Mouse (Mus musculus) frontal cortex, postnatal 10 days (tissue): ENCODE results near the gene Tspan18.

Experiments
- DNase-seq, 2 experiments: peaks; one replicate each; pipeline ENCODE4 v3.0.0; 2022; ENCODE audit warnings: low spot score in 2 of 2, mixed read lengths in 1 of 2

Tspan18 gene

DNA sequence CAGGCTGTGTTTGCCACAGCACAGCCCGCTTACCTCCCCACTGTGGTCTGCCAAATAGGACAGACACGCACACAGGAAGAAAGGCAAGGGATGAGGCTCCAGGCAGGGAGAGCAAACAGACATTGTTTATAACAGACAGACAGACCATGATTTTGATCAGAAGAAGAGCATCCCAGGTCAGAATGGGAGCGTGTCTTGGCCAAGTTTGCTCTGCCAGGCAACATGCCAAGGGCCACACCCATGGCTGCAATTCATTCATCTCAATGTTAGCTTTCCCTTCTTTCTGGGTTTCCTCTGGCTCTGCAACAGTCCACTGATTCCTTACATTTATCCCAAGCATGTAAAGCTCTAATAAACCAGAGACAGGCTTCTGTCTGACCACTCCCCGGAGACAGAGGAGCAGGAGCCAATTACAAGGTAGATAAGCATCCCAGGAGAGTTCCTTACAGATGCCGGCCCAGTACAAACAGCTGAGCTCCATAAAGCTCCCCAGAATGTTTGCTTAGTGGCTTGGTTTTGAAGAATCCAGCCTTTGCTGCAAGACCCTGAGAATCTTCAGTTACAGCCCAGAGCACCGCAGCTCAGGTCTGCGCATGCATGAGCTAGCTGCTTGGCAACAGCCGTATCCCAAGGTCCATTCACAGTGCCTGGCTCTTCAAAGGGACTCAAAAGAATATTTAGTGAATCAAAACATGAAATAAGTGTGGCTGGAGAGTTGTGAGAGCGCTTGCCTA, 5.2 kb upstream of the Tspan18 start:
- no peak for DNase-seq

DNA sequence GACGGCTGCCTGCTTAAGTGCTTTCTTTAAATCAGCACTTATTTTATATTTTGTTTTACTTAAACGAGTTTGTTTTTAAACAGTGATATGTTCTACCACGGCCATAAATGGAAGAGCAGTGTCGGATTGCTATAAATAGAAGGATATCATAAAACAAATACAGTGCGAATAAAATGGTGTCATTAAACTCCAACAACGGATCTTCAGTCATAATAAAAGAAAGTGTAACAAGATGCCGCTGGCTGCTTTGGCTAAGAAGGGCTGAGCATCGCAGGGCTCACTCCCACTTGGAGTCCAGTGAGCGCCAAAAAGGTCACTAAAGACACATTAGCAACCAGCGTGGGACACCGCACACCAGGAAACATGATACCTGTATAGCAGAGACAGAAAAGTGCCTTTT, 1.7 kb upstream of the Tspan18 start:
- no peak for DNase-seq

DNA sequence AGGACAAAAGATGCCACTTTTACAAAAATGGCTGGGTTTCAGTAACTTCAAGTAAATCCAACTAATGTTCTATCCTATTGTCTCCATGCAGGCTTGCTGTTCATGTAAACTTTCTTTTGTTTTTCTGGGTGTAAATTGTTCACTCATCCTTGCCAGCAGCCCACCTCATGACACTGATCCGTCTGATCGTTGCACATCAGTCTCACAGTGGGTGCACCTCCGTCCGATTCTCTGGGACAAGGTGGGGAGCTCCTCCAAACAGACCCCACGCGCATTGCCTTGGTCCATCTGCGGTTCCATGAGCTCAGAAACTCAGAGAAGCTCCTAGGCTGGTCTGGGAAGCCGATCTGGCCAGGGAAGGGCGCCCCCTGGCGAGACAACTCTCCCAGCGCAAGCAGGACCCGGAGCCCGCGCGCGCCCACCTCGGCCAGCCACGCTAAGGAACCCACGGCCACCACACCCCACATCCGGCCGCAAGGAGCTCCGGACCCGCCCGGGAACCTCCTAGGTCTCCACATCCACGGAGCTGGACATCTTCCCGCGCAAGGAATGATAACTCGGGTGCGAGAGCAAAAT, 976 bp downstream of the Tspan18 start:
- DNase-seq: peak; percentile 42 to 79

DNA sequence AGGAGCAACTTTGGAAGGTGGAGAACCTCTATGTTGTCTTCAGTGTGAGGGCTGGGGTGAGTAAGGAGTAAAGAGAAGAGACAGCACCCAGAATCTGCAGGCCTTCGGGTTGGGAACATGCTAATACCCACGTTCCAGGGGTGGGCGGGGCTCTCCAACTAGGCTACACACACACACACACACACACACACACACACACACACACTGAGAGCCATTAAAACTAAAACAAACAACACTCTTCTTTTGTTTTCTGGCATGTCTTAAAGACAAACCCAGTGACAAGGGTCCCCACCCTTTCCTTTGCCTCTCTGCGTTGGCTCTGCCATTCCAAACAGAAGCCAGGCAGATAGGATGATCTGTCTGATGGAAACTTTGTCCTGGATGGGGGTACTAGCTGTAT, 2.0 kb downstream of the Tspan18 start:
- no peak for DNase-seq

DNA sequence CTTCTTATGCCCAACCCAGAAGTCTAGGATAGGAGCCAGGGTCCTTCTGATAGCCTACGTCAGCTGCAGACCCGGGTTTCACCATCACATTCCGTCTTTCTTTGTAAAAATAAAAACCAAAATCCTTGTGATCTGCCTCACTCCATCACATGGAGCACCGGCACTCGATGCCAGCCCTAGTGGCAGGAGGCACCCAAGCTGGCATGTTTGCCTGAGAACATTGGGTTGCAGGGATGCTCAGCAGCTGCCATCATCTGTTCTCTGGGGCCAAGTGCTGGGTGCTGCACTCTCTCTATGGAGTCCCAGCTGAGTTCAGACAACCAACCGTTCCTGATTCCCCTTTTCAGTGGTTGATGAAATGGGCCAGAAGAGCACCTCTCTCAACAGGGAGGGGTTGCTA, 3.2 kb downstream of the Tspan18 start:
- DNase-seq: no peak

DNA sequence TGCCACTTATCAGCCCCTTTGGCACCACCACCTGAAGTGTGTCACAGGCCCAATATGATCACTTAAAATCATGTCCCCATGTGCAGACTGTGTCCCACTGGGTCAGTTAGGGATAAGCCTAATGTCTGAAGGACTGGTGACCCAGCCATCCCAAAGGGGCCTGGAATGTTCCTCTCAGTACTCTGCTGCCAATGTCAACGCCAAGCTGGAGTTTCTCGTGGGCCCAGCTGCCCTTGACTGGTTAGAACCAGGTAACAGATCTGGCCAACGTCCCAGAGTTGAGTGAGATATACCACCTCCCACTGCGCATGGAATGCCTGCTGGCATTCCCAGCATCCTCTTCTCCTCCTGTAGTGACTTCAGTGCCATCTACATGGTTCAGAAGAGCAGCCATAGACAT, 5.2 kb downstream of the Tspan18 start:
- no peak for DNase-seq

DNA sequence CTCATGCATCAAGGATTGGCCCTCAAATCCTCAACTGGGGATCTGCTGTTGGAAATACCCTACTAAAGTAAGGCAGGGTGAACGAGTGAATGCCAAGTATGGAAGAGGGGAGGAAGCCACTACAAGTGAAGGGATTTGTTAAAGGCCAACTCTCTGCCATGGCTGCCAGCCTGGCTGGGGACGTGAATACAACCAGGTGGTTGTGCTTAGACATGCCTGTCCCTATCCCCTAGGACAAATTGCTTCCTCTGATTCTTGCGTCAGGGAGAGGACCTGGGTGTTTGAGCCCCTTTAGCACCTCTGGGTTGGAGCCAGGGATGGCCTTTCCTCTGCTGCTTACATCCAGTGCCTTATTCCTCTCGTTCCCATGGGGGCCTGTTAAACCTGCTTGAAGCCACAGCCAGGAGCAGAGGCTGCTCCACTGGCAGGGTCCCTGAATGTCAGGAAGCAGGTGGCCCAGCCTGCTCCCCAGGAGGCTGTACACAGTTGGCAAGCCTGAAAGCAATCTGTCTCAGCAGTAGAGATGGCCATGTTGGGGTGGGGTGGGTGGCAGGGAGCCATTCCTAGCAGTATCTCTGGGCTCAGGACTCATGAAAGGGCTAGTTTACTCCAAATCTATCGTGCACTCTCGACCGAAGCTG, 6.3 kb downstream of the Tspan18 start:
- no peak for DNase-seq

DNA sequence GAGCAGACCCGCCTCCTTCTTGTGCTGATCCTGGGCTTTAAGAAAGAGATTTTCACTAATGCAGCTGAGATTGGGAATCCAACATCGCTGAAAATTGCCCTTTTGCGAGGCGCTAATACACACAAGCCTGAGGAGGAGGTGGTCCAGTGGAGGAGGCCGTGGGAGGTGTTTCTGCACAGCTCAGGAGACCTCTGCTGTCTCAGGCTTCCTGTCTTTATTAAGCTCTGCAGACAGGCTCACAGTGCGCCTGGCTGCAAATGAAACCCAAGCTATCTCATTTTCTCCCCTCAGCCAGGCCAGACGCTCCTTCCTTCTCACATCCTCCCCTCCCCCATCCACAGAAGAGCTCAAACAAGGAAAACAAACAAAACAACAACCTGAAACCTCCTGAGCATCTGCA, 9.6 kb downstream of the Tspan18 start:
- no peak for DNase-seq

DNA sequence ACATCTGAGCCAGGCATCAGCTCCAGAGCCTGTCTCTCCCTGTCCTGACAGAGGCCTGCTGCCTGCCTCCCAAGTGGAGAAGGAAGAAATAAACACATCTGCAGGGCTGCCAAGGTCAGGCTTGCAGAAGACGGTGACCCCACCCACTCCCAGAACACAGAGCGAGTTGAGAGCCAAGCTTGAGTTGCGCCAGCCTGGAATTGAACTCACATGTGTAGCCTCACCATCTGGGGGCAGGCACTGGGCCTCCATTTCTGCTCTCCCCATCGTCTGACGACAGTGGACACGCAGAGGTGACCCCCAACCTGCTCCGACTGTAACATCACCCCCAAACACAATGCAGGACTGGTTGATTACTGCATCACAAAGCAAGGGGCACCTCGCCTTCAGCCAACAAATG, 12.4 kb downstream of the Tspan18 start:
- DNase-seq: no peak

DNA sequence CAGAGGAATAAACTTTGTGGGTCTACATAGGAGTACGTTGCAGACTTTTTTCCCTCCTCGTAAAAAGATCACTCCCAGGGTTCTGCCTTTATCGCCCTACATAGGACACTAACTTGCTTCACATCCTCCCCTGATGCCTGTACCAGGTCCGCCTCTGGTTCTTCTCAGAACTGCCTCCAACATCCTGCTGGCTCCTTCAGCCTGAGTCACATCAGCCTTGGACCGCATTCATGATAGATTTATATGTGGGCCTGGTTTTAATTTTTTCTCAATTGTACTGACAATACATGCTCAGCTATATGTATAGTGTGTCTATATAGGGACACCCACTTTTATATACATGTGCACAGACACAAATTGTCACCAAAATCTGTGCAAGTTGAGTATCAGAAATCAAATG, 14.0 kb downstream of the Tspan18 start:
- DNase-seq: no peak

DNA sequence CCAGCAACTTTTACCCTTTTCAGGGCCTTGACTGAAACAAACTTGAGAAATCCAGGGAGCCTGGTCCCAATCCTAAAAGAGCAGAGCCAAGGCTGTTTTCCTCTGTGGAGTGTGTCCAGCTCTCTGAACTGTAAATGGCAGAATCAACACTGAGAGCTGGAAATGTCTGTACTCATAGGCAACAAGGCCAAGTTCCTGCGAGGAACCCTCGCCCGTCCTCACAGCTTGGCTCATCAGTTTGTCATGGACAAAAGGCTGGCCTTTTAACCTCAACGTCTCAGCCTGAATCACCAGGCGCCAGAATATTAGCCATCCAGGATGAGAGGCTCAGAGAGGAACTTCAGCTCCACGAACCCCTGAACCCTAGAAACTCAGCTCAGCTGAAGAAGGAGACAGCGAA, 14.7 kb downstream of the Tspan18 start:
- no peak for DNase-seq

DNA sequence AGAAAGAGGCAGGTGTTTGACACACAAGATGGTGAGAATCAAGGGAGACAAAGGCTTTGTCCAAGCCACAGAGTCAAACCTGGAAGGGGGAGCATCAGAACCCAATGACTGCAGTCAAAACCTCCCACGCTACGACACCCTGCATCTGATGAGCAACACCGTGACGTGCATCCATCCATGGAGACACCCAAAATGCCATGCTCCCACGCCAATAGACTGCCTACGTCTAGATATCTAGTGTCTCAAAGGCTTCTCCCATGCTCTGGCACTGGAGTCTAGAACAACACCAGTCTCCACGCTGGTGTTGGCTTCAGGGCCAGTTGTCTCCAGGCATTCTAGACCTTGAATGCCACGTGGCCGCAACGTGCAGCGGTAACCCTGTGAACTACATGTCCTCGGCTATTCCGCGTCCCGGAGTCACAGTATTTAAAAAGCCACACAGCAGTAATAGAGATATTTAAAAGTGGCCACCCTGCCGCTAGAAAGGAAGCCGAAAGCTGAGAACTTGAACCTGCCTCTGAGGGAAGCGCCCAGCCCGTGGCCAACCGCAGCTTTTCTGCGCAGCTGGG, 15.4 kb downstream of the Tspan18 start:
- DNase-seq: no peak

DNA sequence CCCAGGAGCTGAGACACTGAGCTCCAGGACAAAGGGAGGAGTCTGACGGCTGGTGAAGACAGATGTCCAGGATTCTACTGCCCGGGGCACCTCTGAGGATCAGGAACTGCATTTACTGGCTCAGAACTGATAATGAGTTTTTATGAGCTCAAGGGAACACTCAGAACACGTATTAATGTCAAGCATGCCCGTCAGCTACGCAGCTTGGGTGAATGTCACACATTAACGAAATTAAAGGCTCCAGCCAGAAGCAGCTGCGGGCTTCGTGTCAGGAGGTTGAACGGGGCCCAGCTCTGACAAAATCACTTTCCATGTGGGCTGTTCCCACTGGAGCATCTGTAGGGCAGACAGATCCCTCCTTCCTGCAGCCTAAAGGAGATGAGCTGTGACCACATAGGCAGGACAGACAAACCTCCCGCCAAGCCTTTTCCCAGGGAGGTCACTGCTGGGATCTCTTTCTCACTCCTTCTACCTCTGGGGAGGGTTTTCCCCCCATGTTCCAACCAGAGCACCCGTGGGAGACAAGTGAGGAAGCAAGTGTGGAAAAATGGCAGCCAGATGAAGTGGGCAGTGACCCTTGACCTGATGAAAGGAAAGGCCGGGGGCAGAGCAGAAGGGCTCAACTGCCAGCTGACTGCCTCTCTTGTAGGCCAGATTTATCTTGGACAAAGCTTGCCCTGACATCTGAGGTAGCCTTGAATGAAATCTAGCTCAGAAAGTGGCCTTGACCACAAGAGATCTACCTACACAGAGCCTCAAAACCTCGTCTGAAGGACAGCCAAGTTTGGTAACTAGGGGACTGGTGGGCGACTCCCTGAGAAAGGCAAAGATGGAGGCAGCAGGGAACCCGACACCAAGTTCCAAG, 20.3 kb downstream of the Tspan18 start:
- no peak for DNase-seq

DNA sequence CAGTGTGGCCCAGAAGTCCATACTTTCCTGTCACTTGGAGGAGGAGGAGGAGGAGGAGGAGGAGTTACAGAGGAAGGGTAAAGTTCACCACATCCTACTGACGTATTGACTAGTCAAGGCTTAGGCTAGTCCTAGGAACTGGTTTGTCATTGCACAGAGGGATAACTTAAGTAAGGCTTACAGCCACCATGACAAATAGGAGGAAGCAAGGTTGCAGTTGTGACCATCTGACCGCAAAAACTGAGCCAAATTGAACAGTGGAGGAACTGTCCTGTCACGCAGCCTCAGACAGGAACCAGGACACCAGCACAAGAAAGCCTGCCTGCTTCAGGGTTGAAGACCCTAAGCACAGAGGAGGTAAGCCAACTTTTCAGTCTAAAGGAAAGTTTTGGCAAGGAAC, 21.8 kb downstream of the Tspan18 start:
- DNase-seq: no peak

DNA sequence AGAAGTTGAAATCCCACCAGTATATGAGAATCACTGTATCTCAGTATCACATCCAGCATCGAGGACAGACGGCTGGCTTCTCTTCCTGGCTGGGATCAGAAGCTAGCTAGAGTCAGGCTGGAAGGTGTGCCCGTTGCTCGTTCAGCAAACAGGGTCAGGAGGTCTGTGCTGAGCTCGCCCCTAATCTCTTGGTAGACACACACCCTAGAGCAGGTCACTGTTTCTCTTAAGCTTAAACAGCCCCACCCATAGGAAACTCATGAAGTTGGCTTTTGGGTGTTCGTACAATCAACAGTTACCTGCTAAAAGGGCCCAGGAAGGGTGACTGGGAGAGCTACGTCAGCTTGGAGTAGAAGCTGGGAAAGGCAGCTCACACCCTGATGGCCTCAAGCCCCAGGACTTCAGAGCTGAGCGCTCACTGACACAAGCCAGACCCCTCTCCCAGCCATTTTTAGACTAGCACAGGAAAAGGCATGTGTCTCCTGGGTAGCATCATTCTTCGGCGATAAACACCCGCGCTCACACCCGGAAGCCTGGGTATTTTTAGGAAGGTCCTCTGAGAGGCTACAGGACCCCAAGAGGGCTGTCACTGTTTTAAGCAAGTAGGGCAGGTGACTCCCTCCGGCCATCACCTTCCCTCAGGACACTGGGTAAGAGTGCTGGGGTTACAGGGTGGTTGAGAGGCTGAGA, 24.4 kb downstream of the Tspan18 start:
- no peak for DNase-seq

DNA sequence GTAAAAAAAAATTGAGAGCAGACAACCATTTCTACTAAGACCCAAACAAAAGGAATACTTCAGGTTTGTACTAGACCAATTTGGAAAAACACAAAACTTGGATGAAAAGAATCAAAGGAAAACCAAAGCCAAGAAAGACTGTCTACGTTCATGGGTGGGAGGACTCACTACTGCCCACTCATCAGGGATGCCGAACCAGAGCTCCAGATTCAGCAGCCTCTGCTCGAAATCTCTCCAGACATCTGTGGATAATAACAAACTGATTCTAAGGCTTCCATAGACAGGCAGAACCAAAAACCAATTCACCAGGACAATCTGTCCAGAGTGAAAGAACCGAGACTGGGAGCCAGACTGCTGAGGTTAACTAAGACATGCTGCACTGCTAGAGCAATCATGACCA, 27.4 kb downstream of the Tspan18 start:
- DNase-seq: no peak

DNA sequence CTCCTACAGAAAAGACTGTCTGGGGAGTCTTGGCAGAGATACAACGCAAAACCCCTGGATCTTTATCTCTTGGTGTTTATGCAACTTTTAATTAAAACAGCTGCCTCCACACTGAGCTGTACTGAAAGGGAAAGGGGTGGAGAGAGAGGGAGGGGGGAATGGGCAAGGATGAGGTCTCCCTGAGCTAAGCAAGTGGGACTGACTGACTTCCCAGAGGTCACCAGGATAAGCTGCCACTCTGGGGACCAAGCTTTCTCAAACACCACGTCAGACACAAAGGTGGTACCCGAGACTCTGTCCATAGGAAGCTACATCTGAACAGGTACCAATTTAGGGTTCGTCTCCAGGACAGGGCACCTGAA, 30.1 kb downstream of the Tspan18 start:
- no peak for DNase-seq

DNA sequence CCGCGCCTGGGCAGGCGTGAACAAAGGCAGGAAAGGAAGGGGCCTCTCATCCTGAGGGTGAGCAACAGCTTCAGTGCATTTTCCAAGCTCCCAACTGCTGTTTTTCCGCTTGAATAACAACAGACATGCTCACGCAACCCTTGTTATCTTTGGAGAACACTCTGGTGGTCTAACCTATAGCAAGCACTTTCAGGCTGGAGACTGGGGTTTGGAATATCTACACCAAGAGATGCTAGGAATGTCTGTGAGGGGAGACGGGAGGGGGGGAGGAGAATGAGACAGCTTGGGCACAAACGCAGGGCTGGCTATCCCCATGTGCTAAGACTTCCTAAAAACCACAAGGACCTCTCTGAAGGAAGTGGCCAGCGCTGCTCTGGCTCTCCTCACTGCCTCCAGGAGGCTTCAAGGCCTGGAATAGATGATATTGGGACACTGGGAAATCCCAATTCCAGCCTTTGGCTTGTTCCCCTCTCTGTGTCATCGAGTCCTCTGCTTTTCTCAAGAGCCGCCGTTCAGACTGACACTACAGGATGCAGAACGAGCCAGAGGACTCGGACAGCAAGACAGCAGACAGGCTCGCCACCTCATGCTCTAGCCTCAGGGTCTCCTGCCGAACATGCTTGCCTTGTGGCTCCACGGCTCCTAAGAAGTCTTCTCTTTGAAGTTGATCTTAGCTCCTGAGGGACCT, 30.6 kb downstream of the Tspan18 start:
- no peak for DNase-seq

DNA sequence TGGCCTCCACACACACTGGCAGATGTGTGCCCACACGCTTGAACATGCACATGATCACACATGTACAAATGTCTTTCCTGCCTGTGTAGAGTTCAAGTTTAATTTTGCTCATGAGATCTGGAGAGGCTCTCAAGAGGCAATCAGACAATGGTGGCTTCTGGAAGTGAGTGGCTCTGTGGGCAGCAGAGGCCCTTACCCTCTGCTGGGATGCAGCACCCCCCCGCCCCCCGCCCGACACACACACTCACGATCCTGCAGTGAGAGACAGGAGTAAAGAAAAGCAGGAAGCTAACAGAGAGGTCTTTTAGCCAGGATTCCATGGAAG, 31.1 kb downstream of the Tspan18 start:
- no peak for DNase-seq

DNA sequence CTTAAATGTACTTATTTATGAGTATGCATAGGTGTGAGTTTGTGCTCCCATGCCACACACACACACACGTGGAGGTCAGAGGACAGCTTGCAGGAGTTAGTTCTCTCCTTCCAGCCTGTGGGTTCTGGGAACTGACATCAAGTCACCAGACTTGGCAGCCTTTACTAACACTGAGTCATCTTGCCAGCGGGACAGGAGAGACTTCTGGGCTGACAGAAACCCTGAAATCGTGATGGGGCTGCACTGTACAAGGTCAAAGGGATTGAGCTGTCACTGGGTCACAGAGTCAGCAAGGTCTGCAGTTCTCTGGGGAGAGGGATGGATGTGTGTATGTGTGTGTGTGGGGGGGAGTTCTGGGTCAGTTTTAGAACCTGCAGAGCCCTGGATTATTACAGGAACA, 36.6 kb downstream of the Tspan18 start:
- DNase-seq: no peak
